Mouse (Mus musculus): ENCODE measurements around the gene Tmem117. TPM values are rescaled to one million over a fixed set of nuclear protein-coding genes. Genes with fewer than 3 reads are reported as not detected.

The Tmem117 gene
- polyA plus RNA-seq, 1 experiment from 2014 or later, result 5.6 TPM

DNA sequence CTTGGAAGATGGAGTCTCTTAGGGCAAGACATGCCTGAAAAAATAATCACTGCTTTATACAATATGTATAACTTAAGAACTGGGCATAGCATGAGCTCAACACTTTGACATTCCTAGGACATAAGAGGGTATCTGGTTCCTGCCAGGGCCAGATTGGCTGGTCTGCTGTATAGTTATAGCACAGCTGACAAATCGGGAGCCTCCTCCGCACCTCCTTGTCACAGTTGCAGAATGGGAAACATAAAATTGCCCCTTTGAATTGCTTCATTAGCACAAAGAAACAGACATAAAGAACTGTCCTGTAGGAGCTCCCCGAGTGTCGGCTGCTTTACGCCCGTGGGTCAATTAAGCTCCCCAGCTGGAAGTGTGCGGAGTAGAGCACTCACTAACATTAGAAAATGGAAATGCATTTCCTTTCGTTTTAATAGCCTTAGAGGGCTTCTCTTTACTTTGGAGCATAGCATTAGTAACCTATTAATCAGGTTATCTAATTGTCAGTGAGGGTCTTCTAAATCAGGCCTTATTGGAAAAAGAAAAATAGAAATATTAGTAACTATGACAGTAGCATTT is 426.1 kb downstream of the Tmem117 start:
- Histone ChIP-seq H3K4me1 (replicated peaks; ENCODE audit: control insufficient read depth, insufficient read depth) (no peaks in the 10 kb centered on the region), H3K4me3 (ENCODE audit: low read depth, low read length) (no peak overlapping the region), H3K27me3 (ENCODE audit: control insufficient read depth, insufficient read depth, low read length) (no peaks in the 10 kb centered on the region), H3K4me2 (replicated peaks; ENCODE audit: low read depth) (no peak overlapping the region), H3K36me3 (ENCODE audit: control insufficient read depth, insufficient read depth, low read length) (no peaks in the 10 kb centered on the region), H3K9ac (ENCODE audit: low read length) (no peak overlapping the region), H3K9me3 (ENCODE audit: control insufficient read depth, low read length) (no peaks in the 10 kb centered on the region), H3K27ac (replicated peaks) (no peak overlapping the region)
- WGBS, result 83% methylated on average over 8 of the region's 8 CpGs
- ATAC-seq (ENCODE audit: low FRiP score, low TSS enrichment) (no peak), DNase-seq (ENCODE audit: low spot score) (no peak)
- TF ChIP-seq EP300 (optimal IDR thresholded peaks at IDR 0.05), result no peak
- no peak for TF ChIP-seq CTCF (IDR thresholded peaks at IDR 0.05; ENCODE audit: low read depth)

DNA sequence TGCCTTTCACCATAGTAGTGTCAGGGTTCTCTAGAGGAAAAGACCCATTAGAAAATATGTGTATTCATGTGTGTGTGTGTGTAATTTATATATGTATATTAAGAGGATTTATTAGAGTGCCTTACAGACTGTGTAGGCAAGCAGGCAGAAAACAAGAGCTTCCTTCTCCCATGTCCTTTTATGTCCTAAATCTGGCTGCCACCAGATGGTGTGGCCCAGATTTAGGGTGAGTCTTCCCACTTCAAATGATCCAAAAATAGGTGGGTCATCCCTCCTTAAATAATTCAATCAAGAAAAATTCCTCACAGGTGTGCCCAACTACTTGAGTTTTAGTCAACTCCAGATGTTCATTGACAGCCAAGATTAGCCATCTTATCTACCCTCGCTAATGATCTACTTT is 439.0 kb downstream of the Tmem117 start:
- no peaks in the 10 kb centered on the region for H3K4me1 ChIP-seq (replicated peaks; ENCODE audit: control insufficient read depth, insufficient read depth)
- H3K27me3 ChIP-seq (ENCODE audit: control insufficient read depth, insufficient read depth, low read length), result no peaks in the 10 kb centered on the region
- no peaks in the 10 kb centered on the region for H3K9me3 ChIP-seq (ENCODE audit: control insufficient read depth, low read length)
- no peak overlapping the region for H3K27ac ChIP-seq (replicated peaks)
- no peak overlapping the region for H3K4me2 ChIP-seq (replicated peaks; ENCODE audit: low read depth)
- no peak for TF ChIP-seq EP300 (optimal IDR thresholded peaks at IDR 0.05)
- no peak for TF ChIP-seq CTCF (IDR thresholded peaks at IDR 0.05; ENCODE audit: low read depth)
- 81% methylated on average over 1 of the region's 1 CpGs for WGBS
- no peaks in the 10 kb centered on the region for H3K36me3 ChIP-seq (ENCODE audit: control insufficient read depth, insufficient read depth, low read length)
- ATAC-seq (ENCODE audit: low FRiP score, low TSS enrichment) (no peak), DNase-seq (ENCODE audit: low spot score) (no peak)
- no peak overlapping the region for H3K4me3 ChIP-seq (ENCODE audit: low read depth, low read length)
- H3K9ac ChIP-seq (ENCODE audit: low read length), result no peak overlapping the region

DNA sequence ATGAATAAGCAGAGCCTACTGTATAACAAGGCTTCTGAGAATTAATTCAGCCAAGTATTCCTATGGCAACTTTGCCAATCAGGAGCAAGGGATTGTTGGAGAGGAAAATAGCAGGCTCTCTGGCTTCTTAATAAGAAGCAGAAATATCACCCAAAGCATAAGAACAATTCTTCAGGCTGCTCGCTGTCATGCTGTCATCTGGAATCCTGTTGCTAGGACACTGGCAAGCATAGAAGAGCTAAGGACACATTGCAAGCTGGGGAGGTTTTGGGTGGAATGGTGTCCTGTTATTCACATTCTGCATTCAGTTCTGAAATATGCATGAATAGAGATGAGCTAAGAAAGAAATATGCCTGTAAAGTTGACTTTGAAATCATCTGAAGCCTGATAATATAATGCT is 439.8 kb downstream of the Tmem117 start:
- ATAC-seq (ENCODE audit: low FRiP score, low TSS enrichment) (no peak), DNase-seq (ENCODE audit: low spot score) (no peak)
- H3K36me3 ChIP-seq (ENCODE audit: control insufficient read depth, insufficient read depth, low read length), result no peaks in the 10 kb centered on the region
- WGBS, result 84% methylated on average over 1 of the region's 1 CpGs
- no peak overlapping the region for H3K9ac ChIP-seq (ENCODE audit: low read length)
- no peak overlapping the region for H3K4me2 ChIP-seq (replicated peaks; ENCODE audit: low read depth)
- H3K27ac ChIP-seq (replicated peaks), result no peak overlapping the region
- H3K4me3 ChIP-seq (ENCODE audit: low read depth, low read length), result no peak overlapping the region
- H3K4me1 ChIP-seq (replicated peaks; ENCODE audit: control insufficient read depth, insufficient read depth), result no peaks in the 10 kb centered on the region
- no peaks in the 10 kb centered on the region for H3K9me3 ChIP-seq (ENCODE audit: control insufficient read depth, low read length)
- TF ChIP-seq EP300 (optimal IDR thresholded peaks at IDR 0.05) (no peak), CTCF (IDR thresholded peaks at IDR 0.05; ENCODE audit: low read depth) (no peak)
- H3K27me3 ChIP-seq (ENCODE audit: control insufficient read depth, insufficient read depth, low read length), result no peaks in the 10 kb centered on the region

GRCm38 (mm10) chr15:95070881-95071280 is 441.8 kb downstream of the Tmem117 start:
- no peak overlapping the region for H3K4me2 ChIP-seq (replicated peaks; ENCODE audit: low read depth)
- TF ChIP-seq EP300 (optimal IDR thresholded peaks at IDR 0.05), result no peak
- TF ChIP-seq CTCF (IDR thresholded peaks at IDR 0.05; ENCODE audit: low read depth), result no peak
- DNase-seq (ENCODE audit: low spot score) (no peak), ATAC-seq (ENCODE audit: low FRiP score, low TSS enrichment) (no peak)
- H3K9ac ChIP-seq (ENCODE audit: low read length), result no peak overlapping the region
- no peaks in the 10 kb centered on the region for H3K9me3 ChIP-seq (ENCODE audit: control insufficient read depth, low read length)
- no peaks in the 10 kb centered on the region for H3K4me1 ChIP-seq (replicated peaks; ENCODE audit: control insufficient read depth, insufficient read depth)
- H3K36me3 ChIP-seq (ENCODE audit: control insufficient read depth, insufficient read depth, low read length), result no peaks in the 10 kb centered on the region
- 88% methylated on average over 7 of the region's 7 CpGs for WGBS
- H3K27ac ChIP-seq (replicated peaks), result no peak overlapping the region
- no peak overlapping the region for H3K4me3 ChIP-seq (ENCODE audit: low read depth, low read length)
- no peaks in the 10 kb centered on the region for H3K27me3 ChIP-seq (ENCODE audit: control insufficient read depth, insufficient read depth, low read length)

- Histone ChIP-seq H3K9ac (ENCODE audit: low read length) (no peak overlapping the region), H3K9me3 (ENCODE audit: control insufficient read depth, low read length) (no peaks in the 10 kb centered on the region), H3K4me2 (replicated peaks; ENCODE audit: low read depth) (no peak overlapping the region), H3K36me3 (ENCODE audit: control insufficient read depth, insufficient read depth, low read length) (no peaks in the 10 kb centered on the region), H3K27me3 (ENCODE audit: control insufficient read depth, insufficient read depth, low read length) (no peaks in the 10 kb centered on the region), H3K27ac (replicated peaks) (no peak overlapping the region), H3K4me3 (ENCODE audit: low read depth, low read length) (no peak overlapping the region), H3K4me1 (replicated peaks; ENCODE audit: control insufficient read depth, insufficient read depth) (no peaks in the 10 kb centered on the region)
- no peak for DNase-seq (ENCODE audit: low spot score)
- ATAC-seq (ENCODE audit: low FRiP score, low TSS enrichment), result no peak
- TF ChIP-seq CTCF (IDR thresholded peaks at IDR 0.05; ENCODE audit: low read depth) (no peak), EP300 (optimal IDR thresholded peaks at IDR 0.05) (no peak)
- WGBS, result 75% methylated on average over 12 of the region's 12 CpGs
Observed at GRCm38 (mm10) chr15:95075356-95075755, 446.3 kb downstream of the Tmem117 start.

DNA sequence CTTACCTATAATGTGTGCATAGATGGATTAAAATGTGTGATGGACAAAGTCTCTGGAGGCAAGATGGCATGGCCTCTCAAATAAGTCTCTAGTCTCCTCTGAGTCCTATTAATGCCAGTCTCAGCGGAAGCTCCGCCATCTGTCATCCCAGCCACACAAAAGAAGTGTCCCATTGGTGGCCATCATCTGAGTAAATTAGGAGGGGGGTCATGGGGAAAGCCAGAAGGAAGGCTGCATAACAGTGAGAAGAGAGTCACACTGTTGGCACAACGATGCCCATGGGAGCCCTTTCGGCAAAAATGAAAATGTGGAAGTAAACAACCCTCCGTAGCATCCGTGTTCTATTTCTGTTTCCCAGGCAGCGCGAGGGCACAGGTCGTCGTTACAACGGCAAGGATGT is 452.6 kb downstream of the Tmem117 start:
- Histone ChIP-seq H3K4me1 (replicated peaks; ENCODE audit: control insufficient read depth, insufficient read depth) (no peaks in the 10 kb centered on the region), H3K27me3 (ENCODE audit: control insufficient read depth, insufficient read depth, low read length) (no peaks in the 10 kb centered on the region), H3K9me3 (ENCODE audit: control insufficient read depth, low read length) (no peaks in the 10 kb centered on the region), H3K4me2 (replicated peaks; ENCODE audit: low read depth) (no peak overlapping the region), H3K9ac (ENCODE audit: low read length) (no peak overlapping the region), H3K36me3 (ENCODE audit: control insufficient read depth, insufficient read depth, low read length) (no peaks in the 10 kb centered on the region), H3K4me3 (ENCODE audit: low read depth, low read length) (no peak overlapping the region), H3K27ac (replicated peaks) (no peak overlapping the region)
- ATAC-seq (ENCODE audit: low FRiP score, low TSS enrichment), result no peak
- 87% methylated on average over 11 of the region's 11 CpGs for WGBS
- DNase-seq (ENCODE audit: low spot score), result no peak
- TF ChIP-seq CTCF (IDR thresholded peaks at IDR 0.05; ENCODE audit: low read depth), result no peak
- no peak for TF ChIP-seq EP300 (optimal IDR thresholded peaks at IDR 0.05)

Data from stomach, postnatal 0 days (tissue).